Mouse (Mus musculus) mesoderm, embryonic 11.5 days (tissue): ENCODE measurements around the gene Gla.

ENCODE experiments used
- DNase-seq: peaks from one replicate; pipeline ENCODE4 v3.0.0-alpha.2; 2012; ENCODE audit warnings: low read depth, low spot score

Gla gene

GRCm38 (mm10) chrX:134600659-134601379 is at the start of gene Gla, which contains the start of gene Hnrnph2:
Gene Gla (minus strand): TSS chrX:134601125.
Gene Hnrnph2 (plus strand): TSS chrX:134601179.
- peak; percentile 98 for DNase-seq

- peak; percentile 86 for DNase-seq
Measured at GRCm38 (mm10) chrX:134648031-134648692, 47.2 kb upstream of the Gla start.

GRCm38 (mm10) chrX:134647421-134647820 is 46.5 kb upstream of the Gla start:
- DNase-seq = no peak

- no peak for DNase-seq
Measured at GRCm38 (mm10) chrX:134646338-134646737, 45.4 kb upstream of the Gla start.

- DNase-seq = no peak
Measured at GRCm38 (mm10) chrX:134641000-134641760, 40.3 kb upstream of the Gla start.

GRCm38 (mm10) chrX:134635860-134636259 is 34.9 kb upstream of the Gla start:
- DNase-seq = no peak

GRCm38 (mm10) chrX:134635111-134635510 is 34.2 kb upstream of the Gla start:
- no peak for DNase-seq

GRCm38 (mm10) chrX:134632710-134633109 is 31.8 kb upstream of the Gla start:
- DNase-seq = no peak

GRCm38 (mm10) chrX:134628200-134628599 is 27.3 kb upstream of the Gla start:
- no peak for DNase-seq

GRCm38 (mm10) chrX:134623350-134623749 is 22.4 kb upstream of the Gla start:
- DNase-seq = no peak

GRCm38 (mm10) chrX:134621685-134622084 is 20.8 kb upstream of the Gla start:
- no peak for DNase-seq

GRCm38 (mm10) chrX:134620254-134620865 is 19.4 kb upstream of the Gla start:
- DNase-seq = no peak

GRCm38 (mm10) chrX:134619695-134620094 is 18.8 kb upstream of the Gla start:
- DNase-seq = no peak

GRCm38 (mm10) chrX:134614306-134614705 is 13.4 kb upstream of the Gla start:
- DNase-seq = no peak

- peak; percentile 77 for DNase-seq
Measured at GRCm38 (mm10) chrX:134612285-134612959, 11.5 kb upstream of the Gla start.

GRCm38 (mm10) chrX:134610984-134611383 is 10.1 kb upstream of the Gla start:
- DNase-seq = no peak

- peak; percentile 18 for DNase-seq
Measured at GRCm38 (mm10) chrX:134609472-134609871, 8.5 kb upstream of the Gla start.

- peak; percentile 66 for DNase-seq
Measured at GRCm38 (mm10) chrX:134601380-134602120, 625 bp upstream of the Gla start.

GRCm38 (mm10) chrX:134599922-134600565 is 881 bp downstream of the Gla start:
- DNase-seq = no peak

GRCm38 (mm10) chrX:134589836-134590235 is 11.1 kb downstream of the Gla start:
- DNase-seq = no peak
